Mouse (Mus musculus): ENCODE data around the gene Mamdc2. TPM values are rescaled to one million over a fixed set of nuclear protein-coding genes. Genes with fewer than 3 reads are reported as not detected.

The Mamdc2 gene
- polyA plus RNA-seq, 1 experiment = 0.47 TPM

DNA sequence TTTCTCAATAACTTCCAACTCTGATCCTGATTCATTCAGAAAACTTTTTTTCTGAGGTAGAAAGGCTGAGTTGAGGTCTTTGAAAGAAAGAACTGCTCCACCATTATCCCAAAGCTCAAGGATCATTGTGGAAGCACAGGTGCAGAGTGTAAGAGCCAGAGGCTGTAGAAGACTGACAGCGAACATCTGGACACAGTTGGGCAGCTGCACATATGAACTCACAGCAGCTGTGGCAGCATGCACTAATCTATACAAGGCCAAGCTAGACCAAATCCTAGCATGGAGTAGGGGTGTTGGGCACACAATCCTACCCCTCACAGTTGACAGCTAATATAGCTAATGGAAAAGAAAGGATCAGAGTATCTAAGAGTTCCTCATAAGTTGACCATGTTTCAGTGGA is 115.4 kb downstream of the Mamdc2 start:
- H3K4me3 ChIP-seq (ENCODE audit: control insufficient read depth, low read depth, low read length) = no peak overlapping the region
- H3K36me3 ChIP-seq (ENCODE audit: control insufficient read depth, insufficient read depth, low read length) = no peaks in the 10 kb centered on the region
- no peaks in the 10 kb centered on the region for H3K4me1 ChIP-seq (ENCODE audit: control insufficient read depth, insufficient read depth, low read length)
- no peaks in the 10 kb centered on the region for H3K27me3 ChIP-seq (ENCODE audit: control insufficient read depth, insufficient read depth, low read length)
- no peak overlapping the region for H3K27ac ChIP-seq (ENCODE audit: control insufficient read depth, insufficient read depth, low read depth, low read length)
- TF ChIP-seq POLR2A (IDR thresholded peaks at IDR 0.05; ENCODE audit: control insufficient read depth, low read depth, low read length) (no peak), CTCF (IDR thresholded peaks at IDR 0.05; ENCODE audit: control insufficient read depth, insufficient read depth, insufficient replicate concordance, low read depth, low read length) (no peak)

GRCm38 (mm10) chr19:23330842-23331241 is 117.4 kb downstream of the Mamdc2 start:
- no peak for TF ChIP-seq CTCF (IDR thresholded peaks at IDR 0.05; ENCODE audit: control insufficient read depth, insufficient read depth, insufficient replicate concordance, low read depth, low read length)
- Histone ChIP-seq H3K4me3 (ENCODE audit: control insufficient read depth, low read depth, low read length) (no peak overlapping the region), H3K36me3 (ENCODE audit: control insufficient read depth, insufficient read depth, low read length) (no peaks in the 10 kb centered on the region), H3K27me3 (ENCODE audit: control insufficient read depth, insufficient read depth, low read length) (no peaks in the 10 kb centered on the region), H3K4me1 (ENCODE audit: control insufficient read depth, insufficient read depth, low read length) (no peaks in the 10 kb centered on the region), H3K27ac (ENCODE audit: control insufficient read depth, insufficient read depth, low read depth, low read length) (no peak overlapping the region)

- no peaks in the 10 kb centered on the region for H3K4me1 ChIP-seq (ENCODE audit: control insufficient read depth, insufficient read depth, low read length)
- H3K4me3 ChIP-seq (ENCODE audit: control insufficient read depth, low read depth, low read length) = no peak overlapping the region
- H3K27ac ChIP-seq (ENCODE audit: control insufficient read depth, insufficient read depth, low read depth, low read length) = no peak overlapping the region
- TF ChIP-seq CTCF (IDR thresholded peaks at IDR 0.05; ENCODE audit: control insufficient read depth, insufficient read depth, insufficient replicate concordance, low read depth, low read length) (no peak), POLR2A (IDR thresholded peaks at IDR 0.05; ENCODE audit: control insufficient read depth, low read depth, low read length) (no peak)
- no peaks in the 10 kb centered on the region for H3K36me3 ChIP-seq (ENCODE audit: control insufficient read depth, insufficient read depth, low read length)
- no peaks in the 10 kb centered on the region for H3K27me3 ChIP-seq (ENCODE audit: control insufficient read depth, insufficient read depth, low read length)
These were observed 118.9 kb downstream of the Mamdc2 start for GRCm38 (mm10) chr19:23329346-23329745.

GRCm38 (mm10) chr19:23327056-23327640 is 121.1 kb downstream of the Mamdc2 start:
- no peaks in the 10 kb centered on the region for H3K36me3 ChIP-seq (ENCODE audit: control insufficient read depth, insufficient read depth, low read length)
- no peaks in the 10 kb centered on the region for H3K27me3 ChIP-seq (ENCODE audit: control insufficient read depth, insufficient read depth, low read length)
- no peak overlapping the region for H3K27ac ChIP-seq (ENCODE audit: control insufficient read depth, insufficient read depth, low read depth, low read length)
- H3K4me3 ChIP-seq (ENCODE audit: control insufficient read depth, low read depth, low read length) = no peak overlapping the region
- TF ChIP-seq CTCF (IDR thresholded peaks at IDR 0.05; ENCODE audit: control insufficient read depth, insufficient read depth, insufficient replicate concordance, low read depth, low read length) = no peak
- TF ChIP-seq POLR2A (IDR thresholded peaks at IDR 0.05; ENCODE audit: control insufficient read depth, low read depth, low read length) = no peak
- H3K4me1 ChIP-seq (ENCODE audit: control insufficient read depth, insufficient read depth, low read length) = no peaks in the 10 kb centered on the region

- Histone ChIP-seq H3K4me1 (ENCODE audit: control insufficient read depth, insufficient read depth, low read length) (no peaks in the 10 kb centered on the region), H3K27ac (ENCODE audit: control insufficient read depth, insufficient read depth, low read depth, low read length) (no peak overlapping the region), H3K4me3 (ENCODE audit: control insufficient read depth, low read depth, low read length) (no peak overlapping the region), H3K36me3 (ENCODE audit: control insufficient read depth, insufficient read depth, low read length) (no peaks in the 10 kb centered on the region), H3K27me3 (ENCODE audit: control insufficient read depth, insufficient read depth, low read length) (no peaks in the 10 kb centered on the region)
- TF ChIP-seq CTCF (IDR thresholded peaks at IDR 0.05; ENCODE audit: control insufficient read depth, insufficient read depth, insufficient replicate concordance, low read depth, low read length) = no peak
- TF ChIP-seq POLR2A (IDR thresholded peaks at IDR 0.05; ENCODE audit: control insufficient read depth, low read depth, low read length) = no peak
These were observed 125.1 kb downstream of the Mamdc2 start for GRCm38 (mm10) chr19:23323107-23323506.

- no peak for TF ChIP-seq CTCF (IDR thresholded peaks at IDR 0.05; ENCODE audit: control insufficient read depth, insufficient read depth, insufficient replicate concordance, low read depth, low read length)
- no peak for TF ChIP-seq POLR2A (IDR thresholded peaks at IDR 0.05; ENCODE audit: control insufficient read depth, low read depth, low read length)
- Histone ChIP-seq H3K27me3 (ENCODE audit: control insufficient read depth, insufficient read depth, low read length) (no peaks in the 10 kb centered on the region), H3K4me3 (ENCODE audit: control insufficient read depth, low read depth, low read length) (no peak overlapping the region), H3K36me3 (ENCODE audit: control insufficient read depth, insufficient read depth, low read length) (no peaks in the 10 kb centered on the region), H3K27ac (ENCODE audit: control insufficient read depth, insufficient read depth, low read depth, low read length) (no peak overlapping the region), H3K4me1 (ENCODE audit: control insufficient read depth, insufficient read depth, low read length) (no peaks in the 10 kb centered on the region; the same call in 1 of the 2 replicates)
These were observed 130.3 kb downstream of the Mamdc2 start for GRCm38 (mm10) chr19:23317989-23318358.

- no peak overlapping the region for H3K27ac ChIP-seq (ENCODE audit: control insufficient read depth, insufficient read depth, low read depth, low read length)
These were observed 130.8 kb downstream of the Mamdc2 start for GRCm38 (mm10) chr19:23317295-23317988.

More at GRCm38 (mm10) chr19:23317295-23317988, 130.8 kb downstream of the Mamdc2 start:
- no peaks in the 10 kb centered on the region; the same call in 1 of the 2 replicates for H3K4me1 ChIP-seq (ENCODE audit: control insufficient read depth, insufficient read depth, low read length)
- TF ChIP-seq POLR2A (IDR thresholded peaks at IDR 0.05; ENCODE audit: control insufficient read depth, low read depth, low read length) = no peak
- TF ChIP-seq CTCF (IDR thresholded peaks at IDR 0.05; ENCODE audit: control insufficient read depth, insufficient read depth, insufficient replicate concordance, low read depth, low read length) = no peak
- no peaks in the 10 kb centered on the region for H3K27me3 ChIP-seq (ENCODE audit: control insufficient read depth, insufficient read depth, low read length)
- H3K4me3 ChIP-seq (ENCODE audit: control insufficient read depth, low read depth, low read length) = no peak overlapping the region
- no peaks in the 10 kb centered on the region for H3K36me3 ChIP-seq (ENCODE audit: control insufficient read depth, insufficient read depth, low read length)
